Mouse (Mus musculus): ENCODE data around the gene Cfap58.

GRCm38 (mm10) chr19:47927032-47927431, 10.4 kb upstream of the Cfap58 start:
- TF ChIP-seq POLR2A (IDR thresholded peaks at IDR 0.05; ENCODE audit: insufficient read length, low read depth) (no peak), MAX (IDR thresholded peaks at IDR 0.05; ENCODE audit: low read depth) (no peak), SRF (IDR thresholded peaks at IDR 0.05; ENCODE audit: control insufficient read depth, insufficient read length, low read depth) (no peak), E2F4 (IDR thresholded peaks at IDR 0.05; ENCODE audit: insufficient read depth) (no peak), POLR2AphosphoS2 (IDR thresholded peaks at IDR 0.05; ENCODE audit: insufficient read length, low read depth) (no peak), USF1 (IDR thresholded peaks at IDR 0.05; ENCODE audit: low read depth) (no peak), REST (IDR thresholded peaks at IDR 0.05; ENCODE audit: insufficient read depth, insufficient read length) (no peak), CEBPB (IDR thresholded peaks at IDR 0.05; ENCODE audit: insufficient read depth, poor library complexity, severe bottlenecking) (no peak)

Measured in myocyte (in vitro differentiated cells).